Mouse (Mus musculus): ENCODE data around the gene Tas2r108.

Gene Tas2r108

DNA sequence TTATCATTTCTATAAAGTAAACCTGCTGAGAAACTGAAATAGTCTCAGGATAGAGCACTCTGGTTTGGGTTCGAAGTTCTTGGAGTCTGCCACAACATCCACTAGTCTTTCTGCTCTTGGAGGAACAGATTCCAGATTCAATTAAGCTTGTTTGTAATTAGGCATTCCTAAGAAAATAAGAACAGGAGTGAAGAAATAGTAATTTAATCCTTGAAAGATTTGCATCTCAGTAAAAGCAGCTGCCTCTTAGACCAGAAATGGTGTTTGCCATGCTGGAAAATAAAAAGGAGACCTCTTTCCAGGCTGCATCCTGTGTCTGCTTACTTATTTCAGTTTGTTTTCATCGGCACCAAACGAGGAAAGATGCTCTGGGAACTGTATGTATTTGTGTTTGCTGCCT, at the start of gene Tas2r108:
Gene Tas2r108, plus strand, starts transcription at position 301 of the 400 bp plus-strand sequence.
- no peak for DNase-seq (ENCODE audit: low spot score in 2 of 2)

DNA sequence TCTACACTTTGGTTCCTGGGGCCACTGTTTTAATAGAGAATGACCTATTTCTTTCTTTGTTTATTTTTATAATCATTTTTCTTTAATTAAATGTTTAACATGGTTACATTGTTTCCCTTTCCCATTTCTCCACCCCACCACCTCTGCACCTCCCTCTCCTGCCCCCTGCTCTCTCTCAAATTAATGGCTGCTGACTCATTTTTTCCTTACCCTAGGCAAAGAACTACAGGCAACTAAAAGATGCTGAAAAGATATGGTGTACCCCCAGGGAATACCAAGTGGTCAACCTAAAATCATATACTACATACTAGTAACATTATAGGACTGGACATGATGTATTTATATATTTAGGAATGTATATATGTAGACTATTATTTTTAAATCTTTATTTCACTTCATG, 44.7 kb upstream of the Tas2r108 start:
- no peak for DNase-seq (ENCODE audit: low spot score in 2 of 2)

DNA sequence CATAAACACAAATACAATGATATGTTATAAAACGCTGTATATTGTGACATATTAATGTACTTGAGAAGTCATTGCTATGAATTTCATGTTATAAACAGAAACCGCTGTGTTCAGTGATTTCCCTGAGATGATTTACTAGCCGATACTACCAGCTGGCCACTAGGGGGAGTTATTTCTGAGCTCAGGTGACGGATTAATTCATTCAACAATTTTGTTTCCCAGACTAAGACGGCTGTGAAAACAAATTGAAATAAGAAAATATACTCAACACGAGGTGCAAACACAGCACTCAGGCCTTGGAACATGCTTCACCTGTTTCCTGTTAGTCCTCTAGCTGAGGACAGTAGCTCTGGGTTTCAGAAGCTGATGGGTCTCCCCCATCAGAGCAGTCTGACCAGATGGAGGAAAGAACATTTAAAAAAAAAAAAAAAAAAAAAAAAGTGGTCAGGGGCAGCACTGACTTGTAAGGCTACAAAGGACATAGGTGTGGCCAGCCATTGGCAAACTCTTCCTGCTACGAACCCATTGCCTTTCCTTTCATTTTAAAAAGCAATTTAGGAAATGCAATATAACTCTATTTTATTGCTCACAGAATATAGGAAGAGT, 38.8 kb upstream of the Tas2r108 start:
- DNase-seq (ENCODE audit: low spot score in 2 of 2): no peak

DNA sequence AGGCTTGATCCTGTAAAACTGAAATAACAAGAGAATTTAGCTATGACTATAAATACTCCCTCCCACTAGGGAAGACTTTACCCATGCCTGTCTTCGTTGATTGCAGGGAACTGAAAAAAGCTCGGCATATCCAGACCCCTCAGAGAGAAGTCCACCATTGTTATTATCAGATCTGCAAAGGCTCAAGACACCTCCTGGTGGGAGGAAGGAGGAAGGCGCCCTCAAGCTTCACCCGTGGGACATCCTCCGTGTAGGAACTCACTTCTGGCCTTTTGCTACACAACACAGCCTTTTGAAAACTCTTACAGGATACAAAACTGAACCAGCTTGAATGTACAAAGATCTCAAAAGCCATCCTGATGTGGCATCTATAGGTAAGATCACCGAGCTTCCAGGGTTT, 27.6 kb upstream of the Tas2r108 start:
- DNase-seq (ENCODE audit: low spot score in 2 of 2): no peak

DNA sequence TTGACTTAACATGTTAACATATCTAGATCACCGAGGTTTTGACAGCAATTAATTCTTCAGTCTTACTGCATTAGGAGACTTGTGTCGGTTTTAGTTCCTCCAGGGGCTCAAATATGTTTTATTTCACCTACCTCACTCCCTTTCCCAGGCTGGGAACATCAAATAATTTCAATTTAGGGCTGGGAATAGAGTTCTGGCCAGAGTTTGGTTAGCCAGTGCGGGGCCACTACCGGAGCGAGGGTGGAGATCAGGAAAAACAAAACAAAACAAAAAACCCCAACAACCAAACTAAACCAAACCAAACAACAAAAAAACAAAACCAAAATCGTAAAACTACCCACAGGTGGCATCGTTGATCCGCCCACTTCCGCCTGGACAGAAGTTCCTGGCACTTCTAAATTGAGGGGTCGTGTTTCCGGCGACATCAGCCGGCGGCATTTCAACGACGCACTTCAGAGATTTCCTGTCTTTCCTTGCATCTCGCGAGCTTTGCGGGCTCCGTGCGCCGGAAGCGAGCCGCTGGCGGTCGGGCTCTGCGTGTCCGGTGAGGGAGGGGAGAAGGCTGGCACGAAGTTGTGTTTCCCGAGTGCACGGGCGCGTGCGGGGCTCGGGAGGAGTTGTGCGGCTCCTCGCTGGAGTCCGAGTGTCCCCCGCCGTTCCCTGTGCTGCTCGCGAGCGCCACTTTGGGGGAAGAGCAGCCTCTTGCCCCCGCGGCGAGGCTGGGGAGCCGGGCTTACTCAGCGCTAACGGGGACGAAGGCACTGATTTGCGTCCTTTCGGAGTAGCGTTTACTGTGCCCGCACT, 22.2 kb upstream of the Tas2r108 start, which contains the start of gene Ssbp1:
Gene Ssbp1, plus strand, starts transcription at position 437 of the 804 bp plus-strand sequence.
- DNase-seq (ENCODE audit: low spot score in 2 of 2): peak; percentile 88 to 89

DNA sequence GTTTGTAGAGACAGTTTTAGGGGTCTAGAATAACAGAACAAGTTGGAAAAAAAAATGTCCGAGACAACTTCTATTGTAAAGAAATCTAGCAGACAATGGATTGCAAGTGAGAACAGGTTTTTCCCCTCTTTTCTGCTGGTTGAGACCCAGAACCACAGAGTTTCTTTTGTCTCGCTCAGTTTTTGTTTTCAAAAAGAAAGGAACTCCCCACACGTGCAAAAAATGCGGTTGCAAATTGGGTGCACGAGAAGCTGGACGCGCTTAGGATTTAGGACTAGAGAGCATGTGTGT, 21.7 kb upstream of the Tas2r108 start:
- no peak for DNase-seq (ENCODE audit: low spot score in 2 of 2)

DNA sequence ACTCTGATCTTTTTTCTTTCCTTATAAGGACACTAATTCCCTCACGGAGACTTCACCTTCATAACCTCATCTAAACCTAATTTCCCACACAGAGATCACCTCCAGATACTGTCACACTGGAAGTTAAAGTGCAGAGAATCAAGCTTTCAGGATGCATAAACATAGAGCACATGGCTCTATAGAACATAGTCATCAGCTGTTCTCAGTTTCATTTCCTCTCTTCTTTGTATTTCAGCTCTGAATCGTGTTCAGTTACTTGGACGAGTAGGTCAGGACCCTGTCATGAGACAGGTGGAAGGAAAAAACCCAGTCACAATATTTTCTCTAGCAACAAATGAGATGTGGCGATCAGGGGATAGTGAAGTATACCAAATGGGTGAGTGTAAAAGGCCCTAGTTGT, 17.2 kb upstream of the Tas2r108 start:
- no peak for DNase-seq (ENCODE audit: low spot score in 2 of 2)

DNA sequence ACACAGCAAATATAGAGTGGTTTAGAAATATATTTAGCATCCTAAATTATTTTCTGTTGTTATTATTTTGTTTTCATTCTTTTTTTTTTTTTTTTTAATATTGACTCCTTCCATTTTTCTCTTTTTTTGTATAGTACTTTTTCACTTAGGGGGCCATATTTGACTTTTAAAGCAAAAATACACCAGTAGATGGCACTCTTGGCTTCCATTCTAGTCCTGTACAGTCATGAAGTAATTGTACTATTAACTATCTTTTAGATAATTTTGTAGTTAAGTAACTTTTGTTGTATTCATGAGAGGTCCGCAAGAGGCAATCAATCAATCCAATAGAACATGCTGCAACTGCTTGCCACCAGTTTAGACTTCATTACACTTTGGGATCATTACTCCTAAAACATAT, 13.6 kb upstream of the Tas2r108 start:
- DNase-seq (ENCODE audit: low spot score in 2 of 2): no peak

DNA sequence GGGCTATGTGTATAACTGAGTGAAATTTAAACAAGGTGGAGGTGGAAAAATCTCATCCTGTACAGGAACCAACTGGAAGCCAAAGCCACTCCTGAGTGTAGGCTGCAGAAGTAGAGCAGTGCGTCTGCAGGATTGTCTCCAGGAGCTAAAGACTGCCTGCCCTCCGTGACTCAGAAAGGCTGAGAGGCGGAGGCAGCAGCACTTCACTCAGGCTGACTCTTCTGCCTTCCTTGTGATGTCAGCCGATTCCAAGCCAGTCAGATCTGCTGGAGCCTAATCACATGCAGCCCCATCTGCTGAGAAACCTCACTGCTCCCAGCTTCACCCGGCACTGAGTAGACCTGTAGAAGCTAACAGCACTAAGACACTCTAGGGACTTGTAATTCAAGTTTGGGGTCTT, 11.0 kb upstream of the Tas2r108 start:
- DNase-seq (ENCODE audit: low spot score in 2 of 2): peak in 1 of 2 experiments; percentile 10

DNA sequence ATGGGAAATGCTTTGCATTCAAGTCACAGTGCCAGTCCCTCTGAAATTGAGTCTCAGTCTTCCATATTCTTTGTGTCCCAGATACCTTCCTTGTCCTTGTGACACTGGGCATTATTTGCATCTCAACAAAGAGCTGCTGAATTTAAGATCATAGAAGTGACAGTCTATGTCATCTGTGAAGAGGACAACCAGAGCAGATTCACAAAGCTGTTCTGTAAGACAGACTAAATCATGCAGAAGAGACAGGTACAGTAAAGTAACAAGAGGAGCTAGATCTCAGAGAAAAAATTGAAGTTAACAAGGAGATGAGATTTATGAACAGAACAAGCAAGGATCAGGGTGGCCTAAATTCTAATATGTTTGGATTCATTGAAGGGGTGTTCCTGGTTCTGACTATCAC, 2.4 kb upstream of the Tas2r108 start, which contains the start of gene Tas2r137:
Gene Tas2r137, plus strand, starts transcription at position 301 of the 400 bp plus-strand sequence.
- no peak for DNase-seq (ENCODE audit: low spot score in 2 of 2)

DNA sequence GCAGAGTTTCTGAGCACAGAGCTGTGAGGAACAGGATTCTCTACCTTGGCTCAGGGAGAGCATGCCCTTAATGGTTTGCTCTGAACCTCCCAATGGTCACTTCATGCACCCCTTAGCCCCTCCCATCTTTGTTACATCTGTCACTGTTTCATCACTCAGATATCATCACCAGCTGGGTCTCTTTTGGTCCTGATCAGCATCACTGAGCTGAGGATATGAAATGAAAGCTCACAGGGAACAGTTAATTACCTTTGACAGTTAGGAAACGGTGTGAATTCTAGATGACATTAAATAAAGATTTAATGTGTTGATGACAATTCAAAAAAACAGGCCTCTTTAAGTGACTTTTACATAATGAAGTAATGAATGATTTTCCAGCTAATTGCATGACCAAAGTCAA, 26.1 kb downstream of the Tas2r108 start, which contains the start of gene Prss37:
Gene Prss37, minus strand, starts transcription at position 101 of the 400 bp plus-strand sequence.
- DNase-seq (ENCODE audit: low spot score in 2 of 2): no peak
